Mouse (Mus musculus): Measurements from ENCODE around the gene Chn2.

Gene Chn2

DNA sequence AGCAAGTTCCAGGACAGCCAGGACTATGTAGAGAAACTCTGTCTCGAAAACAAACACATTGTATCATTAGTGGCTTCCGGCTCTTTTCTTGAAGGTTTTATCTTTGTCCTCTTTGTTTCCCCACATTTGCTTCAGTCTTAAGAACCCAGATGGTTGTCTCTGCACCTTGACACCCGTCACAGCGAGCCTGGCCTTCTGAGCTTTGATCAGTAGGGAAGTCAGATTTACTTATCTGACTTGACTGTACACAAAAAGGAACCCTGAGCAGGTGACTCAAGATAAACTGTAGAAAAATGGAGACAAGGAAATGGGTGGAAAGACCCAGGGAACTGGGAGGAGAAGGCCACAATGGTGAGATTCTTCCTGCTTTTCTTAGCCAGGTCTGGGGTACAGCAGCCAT is 79.5 kb downstream of the Chn2 start:
- DNase-seq (ENCODE audit: low spot score in 2 of 2) = no peak

- DNase-seq (ENCODE audit: low spot score in 2 of 2) = no peak
Observed at GRCm38 (mm10) chr6:54119461-54119860, 80.1 kb downstream of the Chn2 start.

DNA sequence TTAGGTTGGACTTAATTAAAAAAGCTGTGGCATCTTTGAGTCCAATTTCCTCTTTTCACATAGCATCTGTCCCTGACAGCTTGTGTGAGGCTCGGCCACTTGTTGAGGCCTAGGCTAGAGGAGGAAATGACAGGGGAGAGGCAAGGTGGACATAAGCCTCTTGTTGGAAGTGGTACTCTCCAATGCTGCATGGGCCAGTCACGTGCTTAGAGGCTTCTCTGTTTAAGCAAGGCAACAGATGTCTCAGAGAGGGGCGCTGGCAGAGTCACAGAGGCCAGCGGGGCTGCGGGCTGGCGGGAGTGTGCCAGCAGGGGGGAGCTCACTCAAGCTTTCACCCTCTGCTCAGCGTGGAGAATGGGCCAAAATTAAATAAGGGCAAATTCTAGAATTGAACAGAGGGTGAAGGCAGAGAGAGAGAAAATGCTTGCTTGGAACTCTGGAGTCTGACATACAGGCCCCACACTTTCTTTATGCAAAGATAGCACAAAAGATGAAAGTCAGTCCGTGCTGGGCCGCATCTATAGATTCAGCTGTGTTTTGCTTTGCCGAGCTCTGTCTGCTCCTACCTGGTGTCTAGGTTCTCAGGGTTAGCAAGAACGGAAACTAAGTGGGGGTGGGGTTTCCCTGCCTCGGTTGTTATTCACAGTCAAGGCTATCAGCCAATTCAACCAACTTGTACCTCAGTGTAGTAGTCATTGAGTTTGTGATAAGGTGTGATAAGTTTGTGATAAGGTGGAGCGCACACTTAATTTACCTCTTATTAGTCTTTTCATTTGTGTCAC is 80.7 kb downstream of the Chn2 start:
- DNase-seq (ENCODE audit: low spot score in 2 of 2) = peak in 1 of 2 experiments; percentile 36

DNA sequence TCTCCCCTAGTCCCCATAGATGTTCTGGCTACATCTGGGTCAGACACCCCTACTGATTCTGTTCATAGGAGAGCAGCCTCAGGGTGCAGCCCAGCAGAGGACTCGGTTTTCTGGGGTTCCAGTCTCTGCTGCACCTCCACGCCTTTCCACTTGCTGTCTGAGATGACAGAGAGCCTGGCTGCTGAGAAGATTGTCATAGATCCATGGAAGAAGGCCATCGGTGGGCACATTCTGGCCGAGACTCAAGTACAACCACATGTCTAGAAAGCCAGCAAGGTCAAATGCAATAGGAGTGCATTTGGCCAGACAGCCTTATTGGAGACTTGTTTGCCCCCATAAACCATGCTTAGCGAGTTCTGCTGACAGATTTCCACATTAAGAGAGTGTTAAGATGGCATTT is 81.5 kb downstream of the Chn2 start:
- no peak for DNase-seq (ENCODE audit: low spot score in 2 of 2)

GRCm38 (mm10) chr6:54124519-54124918 is 85.2 kb downstream of the Chn2 start:
- no peak for DNase-seq (ENCODE audit: low spot score in 2 of 2)

DNA sequence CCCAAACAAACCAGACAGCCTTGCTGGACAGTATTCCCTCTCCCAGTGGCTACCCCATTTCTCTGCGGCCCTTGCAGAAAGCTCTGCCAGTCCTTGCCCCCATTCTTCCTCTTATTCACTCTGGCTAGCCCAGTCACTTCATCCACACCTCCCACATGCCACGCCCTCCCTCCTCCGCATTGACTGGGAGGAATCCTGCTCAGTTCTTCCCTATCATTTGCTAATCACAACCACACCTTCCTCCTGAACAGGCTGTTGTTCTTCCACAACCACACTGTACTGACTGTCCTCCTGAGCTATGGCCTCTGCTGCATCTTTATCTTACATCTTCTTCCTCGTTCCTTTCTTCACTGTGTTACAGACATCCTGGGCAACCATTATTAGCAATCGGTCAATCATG is 86.2 kb downstream of the Chn2 start:
- DNase-seq (ENCODE audit: low spot score in 2 of 2) = no peak

GRCm38 (mm10) chr6:54126225-54126992 is 87.1 kb downstream of the Chn2 start:
- DNase-seq (ENCODE audit: low spot score in 2 of 2) = no peak

DNA sequence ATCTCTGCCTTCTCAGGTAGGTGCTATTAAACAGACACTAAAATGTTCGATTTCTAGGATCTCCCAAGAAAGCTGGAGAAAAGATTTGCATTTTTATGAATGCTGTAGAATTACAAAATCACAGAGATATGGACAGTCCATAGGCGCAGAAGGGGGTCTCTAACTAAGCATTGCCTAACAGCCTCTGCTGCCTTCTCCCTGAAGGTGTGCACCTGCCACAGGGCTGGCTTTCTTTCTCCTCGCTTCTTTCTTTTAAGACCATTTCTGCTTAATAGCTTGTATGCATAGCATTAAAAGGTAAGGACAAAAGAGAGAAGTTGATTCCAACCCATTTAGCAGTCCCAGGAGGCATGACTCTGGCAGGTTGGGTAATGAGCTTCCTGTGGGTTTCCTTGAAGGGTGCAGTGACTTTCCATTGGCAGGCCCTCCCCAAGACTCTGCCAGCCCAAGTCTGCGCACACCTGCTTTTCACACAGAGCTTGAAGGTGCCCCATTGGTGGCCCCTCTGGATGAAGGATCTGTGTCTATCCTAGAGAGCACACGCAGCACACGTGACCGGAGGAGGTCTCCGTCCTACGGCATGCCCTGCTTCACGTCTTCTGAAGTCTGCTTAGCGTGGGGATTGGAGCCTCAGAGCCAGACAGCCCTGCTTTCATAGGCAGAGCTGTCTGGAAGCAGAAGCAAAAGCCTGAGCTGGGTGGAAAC is 87.8 kb downstream of the Chn2 start:
- DNase-seq (ENCODE audit: low spot score in 2 of 2) = peak in 1 of 2 experiments; percentile 16

DNA sequence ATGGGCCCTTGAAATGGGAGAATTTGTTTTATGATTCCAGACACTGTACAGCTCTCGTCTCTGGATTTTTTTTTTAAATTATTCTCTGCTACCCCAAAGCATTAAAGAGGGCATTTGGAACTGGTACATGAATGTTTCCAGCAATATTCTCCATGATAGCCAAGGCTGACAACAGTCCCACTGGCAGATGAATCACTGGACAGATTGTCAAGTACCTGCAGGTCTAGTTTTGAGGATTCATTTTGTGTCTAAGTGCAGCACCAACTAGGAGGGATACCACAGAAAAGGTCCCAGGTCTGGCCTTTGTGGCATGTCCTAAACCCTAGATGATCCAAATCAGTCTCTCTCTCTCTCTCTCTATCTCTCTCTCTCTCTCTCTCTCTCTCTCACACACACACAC is 89.3 kb downstream of the Chn2 start:
- DNase-seq (ENCODE audit: low spot score in 2 of 2) = no peak

- DNase-seq (ENCODE audit: low spot score in 2 of 2) = no peak
Observed at GRCm38 (mm10) chr6:54129570-54129969, 90.2 kb downstream of the Chn2 start.

DNA sequence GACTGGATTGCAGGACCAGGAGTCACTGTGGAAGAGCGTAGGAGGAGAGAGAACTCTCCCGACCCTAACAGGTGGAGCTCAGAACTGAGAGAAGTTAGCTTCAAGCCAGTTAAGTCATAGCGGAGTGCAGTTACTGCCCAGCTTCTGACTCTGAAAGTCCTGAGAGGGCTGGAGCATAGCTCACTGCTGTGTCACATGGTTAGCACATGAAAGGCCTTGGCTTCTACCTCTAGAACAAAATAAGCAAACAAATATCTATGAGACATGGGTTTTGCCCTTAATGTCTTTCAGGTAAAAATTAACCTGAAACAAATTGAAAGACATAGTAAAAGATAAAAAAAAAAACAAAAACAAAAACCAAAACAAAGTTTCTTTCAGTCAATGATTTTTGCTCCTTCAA is 91.5 kb downstream of the Chn2 start:
- DNase-seq (ENCODE audit: low spot score in 2 of 2) = no peak

DNA sequence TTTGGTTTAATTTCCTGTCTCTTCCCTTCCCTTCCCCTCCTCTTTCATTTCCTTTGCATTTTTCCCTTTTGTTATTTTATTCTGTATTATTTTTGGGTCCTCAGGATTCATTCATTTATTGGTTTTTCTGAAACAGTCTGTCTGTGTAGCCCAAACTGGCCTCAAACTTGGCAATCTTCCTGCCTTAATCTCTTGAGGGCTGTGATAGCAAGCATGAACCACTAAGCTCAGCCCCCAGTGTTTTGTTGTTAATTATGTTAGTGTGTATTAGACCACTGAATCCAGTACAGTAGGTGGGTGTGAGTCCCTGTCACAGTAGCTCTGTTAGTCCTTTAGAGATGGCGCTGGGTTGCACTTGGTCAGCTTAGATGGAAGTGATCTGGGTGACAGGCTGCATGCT is 93.2 kb downstream of the Chn2 start:
- no peak for DNase-seq (ENCODE audit: low spot score in 2 of 2)

DNA sequence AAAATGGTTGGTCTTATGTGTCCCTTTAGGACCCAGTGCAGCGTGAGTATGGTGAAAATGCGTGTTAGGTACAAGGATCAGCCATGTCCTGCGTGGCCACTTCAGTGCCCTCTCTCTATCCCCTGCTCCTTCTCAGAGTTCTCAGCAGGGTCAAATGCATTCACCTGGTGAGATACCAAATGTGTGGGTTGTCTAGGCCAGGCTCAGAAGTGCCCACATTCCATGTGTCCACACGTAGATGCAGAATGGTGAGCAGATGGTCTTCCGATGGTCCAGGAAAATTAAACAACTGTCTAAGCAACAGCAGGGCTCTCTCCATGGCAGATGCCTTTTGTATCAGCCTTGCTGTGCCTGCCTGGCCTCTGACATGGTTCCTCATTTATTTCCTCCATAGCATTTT is 93.9 kb downstream of the Chn2 start:
- DNase-seq (ENCODE audit: low spot score in 2 of 2) = no peak

DNA sequence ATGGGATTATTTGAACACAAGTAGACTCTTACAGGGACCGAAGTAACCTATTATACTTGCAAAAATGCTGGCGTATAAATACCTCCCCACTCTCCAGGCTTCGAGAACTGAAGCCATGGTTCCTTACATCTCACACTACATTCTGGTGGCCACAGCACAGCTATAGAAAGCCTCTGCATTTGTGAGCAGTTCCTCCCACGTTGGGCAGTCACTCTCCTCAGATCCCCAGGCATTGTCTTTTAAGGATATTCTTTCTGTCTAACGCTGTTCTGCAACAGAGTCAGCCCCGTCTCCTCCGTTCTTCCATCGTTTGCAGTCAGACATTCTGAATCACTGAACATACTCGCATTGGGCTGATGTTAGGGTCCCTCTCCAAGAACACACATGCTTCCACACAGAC is 98.8 kb downstream of the Chn2 start:
- DNase-seq (ENCODE audit: low spot score in 2 of 2) = no peak

GRCm38 (mm10) chr6:54140488-54140887 is 101.1 kb downstream of the Chn2 start:
- no peak for DNase-seq (ENCODE audit: low spot score in 2 of 2)

- DNase-seq (ENCODE audit: low spot score in 2 of 2) = no peak
Observed at GRCm38 (mm10) chr6:54141165-54141564, 101.8 kb downstream of the Chn2 start.

GRCm38 (mm10) chr6:54142848-54143651 is 103.7 kb downstream of the Chn2 start:
- DNase-seq (ENCODE audit: low spot score in 2 of 2) = no peak

DNA sequence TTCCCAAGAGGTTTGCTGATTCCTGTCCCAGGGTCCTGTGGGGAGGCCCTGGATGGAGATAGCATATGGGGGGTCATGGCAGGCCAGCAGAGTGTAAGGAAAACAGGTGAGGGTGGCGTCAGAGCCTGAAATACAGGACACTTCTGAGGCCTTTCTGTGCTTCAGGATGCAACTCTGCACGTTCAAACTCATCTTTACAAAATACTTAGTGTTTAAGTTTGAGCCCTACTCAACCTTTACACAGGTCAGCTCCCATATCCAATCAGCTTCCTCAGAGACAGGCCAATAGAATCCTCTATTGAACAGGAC is 104.3 kb downstream of the Chn2 start:
- no peak for DNase-seq (ENCODE audit: low spot score in 2 of 2)

DNA sequence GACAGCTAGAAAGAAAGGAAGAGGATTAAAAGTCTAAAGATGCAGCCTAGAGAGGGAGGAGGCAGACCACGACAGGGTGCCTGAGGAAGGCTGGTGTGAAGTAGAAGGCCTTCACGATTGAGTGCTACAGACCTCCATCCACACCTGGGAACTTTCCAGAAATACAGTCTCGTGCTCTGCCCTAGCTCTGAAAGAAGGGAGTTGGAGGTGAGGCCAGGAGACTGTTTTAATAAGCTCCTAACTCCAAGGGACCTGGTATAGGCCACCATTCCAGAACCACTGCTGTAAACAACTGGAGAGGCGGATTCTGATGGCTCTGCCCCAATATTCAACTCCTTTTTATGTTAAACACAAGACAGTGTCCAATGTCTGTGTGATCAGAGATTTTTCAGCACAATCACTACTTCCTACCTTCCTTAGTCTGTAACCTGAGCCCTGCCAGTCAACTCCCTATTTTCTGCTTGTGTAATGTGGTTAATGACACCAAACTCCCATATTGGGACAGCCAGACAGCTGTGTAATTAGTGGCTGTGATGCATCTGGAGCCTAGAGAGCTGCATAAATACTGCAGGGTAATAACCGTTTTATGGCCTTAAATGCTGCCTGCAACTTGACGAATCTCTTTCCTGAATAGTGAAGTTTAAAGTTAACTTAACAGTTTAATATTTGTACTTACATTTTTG is 109.6 kb downstream of the Chn2 start:
- DNase-seq (ENCODE audit: low spot score in 2 of 2) = no peak

DNA sequence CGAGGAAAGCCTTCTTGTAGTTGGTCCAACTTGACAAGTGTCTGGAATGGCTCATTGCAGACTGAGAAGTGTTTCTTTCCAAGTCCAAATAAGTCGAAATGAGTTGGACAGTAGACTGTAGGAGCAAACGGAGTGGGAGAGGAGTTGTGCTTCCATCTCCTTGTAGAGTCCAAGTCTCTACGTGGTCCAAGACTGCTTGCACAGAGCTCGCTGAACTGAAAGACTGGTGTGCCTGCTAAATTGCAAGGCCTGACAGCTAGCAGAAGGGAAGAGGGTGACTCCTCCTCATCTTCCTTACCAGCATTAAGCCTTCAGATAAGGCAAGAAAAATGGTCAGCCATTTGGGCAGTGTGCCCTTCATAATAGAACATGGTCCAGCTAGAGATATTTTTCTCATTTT is 111.5 kb downstream of the Chn2 start:
- no peak for DNase-seq (ENCODE audit: low spot score in 2 of 2)

GRCm38 (mm10) chr6:54151443-54152241 is 112.3 kb downstream of the Chn2 start:
- no peak for DNase-seq (ENCODE audit: low spot score in 2 of 2)
